Mouse (Mus musculus) forebrain, embryonic 14.5 days (tissue): ENCODE measurements around the gene Hs3st3b1. TPM values are rescaled to one million over a fixed set of nuclear protein-coding genes. Genes with fewer than 3 reads are reported as not detected.

ENCODE experiments used
- ATAC-seq: fragments of 200-750 bp; cut with Nextera tagmentation; 2 replicates; pipeline ENCODE4 v1.8.0; 2017; ENCODE audit warnings: mild to moderate bottlenecking, moderate library complexity
- DNase-seq: peaks from one replicate; pipeline ENCODE4 v3.0.0-alpha.2; 2015; ENCODE audit warnings: low spot score
- H3K27ac ChIP-seq: fragments of 300-500 bp; sonication (generic); 2 replicates; pipeline ENCODE4 v1.5.1; 2014; ENCODE audit warnings: low read depth, mild to moderate bottlenecking, control low read depth, low read length, moderate library complexity
- H3K27me3 ChIP-seq: fragments of 300-500 bp; sonication (generic); replicated peaks from 2 replicates; pipeline ENCODE4 v1.6.1; 2014; ENCODE audit warnings: low read length, control low read depth, mixed read lengths; ENCODE audit not compliant: control insufficient read depth, insufficient read depth
- H3K36me3 ChIP-seq: fragments of 300-500 bp; sonication (generic); 2 replicates; pipeline ENCODE4 v1.6.1; 2014; ENCODE audit warnings: low read length, control low read depth; ENCODE audit not compliant: control insufficient read depth, insufficient read depth
- H3K4me1 ChIP-seq: fragments of 300-500 bp; sonication (generic); 2 replicates; pipeline ENCODE4 v1.6.1; 2014; ENCODE audit warnings: antibody characterized with exemption, low read length, control low read depth; ENCODE audit not compliant: control insufficient read depth, insufficient read depth
- H3K4me2 ChIP-seq: fragments of 300-500 bp; sonication (generic); 2 replicates; pipeline ENCODE4 v1.6.1; 2014; ENCODE audit warnings: mild to moderate bottlenecking, control low read depth, low read length
- H3K4me3 ChIP-seq: fragments of 300-500 bp; sonication (generic); 2 replicates; pipeline ENCODE4 v1.5.1; 2014; ENCODE audit warnings: low read depth, low read length, control low read depth
- H3K9ac ChIP-seq: fragments of 300-500 bp; sonication (generic); 2 replicates; pipeline ENCODE4 v1.6.1; 2014; ENCODE audit warnings: mild to moderate bottlenecking, low read length, control low read depth, moderate library complexity
- H3K9me3 ChIP-seq: fragments of 300-500 bp; sonication (generic); replicated peaks from 2 replicates; pipeline ENCODE4 v1.6.1; 2016; ENCODE audit warnings: low read length, control low read depth, mixed read lengths; ENCODE audit not compliant: control insufficient read depth
- WGBS: fragments of 180-500 bp; shearing (Covaris S2); extraction: QIAGEN DNeasy Blood & Tissue Kit; methylation state at CpG from one replicate; pipeline ENCODE4 v1.1.7; 2014; 5-methylcytosine and 5-hydroxymethylcytosine counted together
- polyA plus RNA-seq: library from polyadenylated mRNA; unstranded; fragments of >200 nt; fragmentation: Nextera tagmentation; extraction: Ambion mirVana; gene quantifications from 2 replicates; pipeline ENCODE4 v1.2.1, GENCODE M21; 2014

The Hs3st3b1 gene
- polyA plus RNA-seq, 1 experiment from 2014 or later = 3.3 TPM

GRCm38 (mm10) chr11:63918321-63919105 lies 3.6 kb downstream of the Hs3st3b1 start:
- H3K9ac ChIP-seq = peak overlapping the region; percentile 50; the same call in 1 of the 2 replicates
- ATAC-seq (no peak), DNase-seq (no peak)
- no peak overlapping the region for H3K27ac ChIP-seq
- no peaks in the 10 kb centered on the region for H3K9me3 ChIP-seq
- peaks cover 84% of the 10 kb centered on the region for H3K27me3 ChIP-seq
- peak overlapping the region; percentile 50 for H3K4me3 ChIP-seq
- peaks cover 13% of the 10 kb centered on the region for H3K4me1 ChIP-seq
- no peaks in the 10 kb centered on the region for H3K36me3 ChIP-seq
- H3K4me2 ChIP-seq = peak overlapping the region; percentile 90
- WGBS = 15% methylated on average over 17 of the region's 17 CpGs

GRCm38 (mm10) chr11:63917561-63917960 lies 4.5 kb downstream of the Hs3st3b1 start:
- H3K36me3 ChIP-seq = no peaks in the 10 kb centered on the region
- H3K27ac ChIP-seq = no peak overlapping the region
- H3K9me3 ChIP-seq = no peaks in the 10 kb centered on the region
- no peak overlapping the region for H3K9ac ChIP-seq
- 22% methylated on average over 6 of the region's 6 CpGs for whole genome bisulfite sequencing
- peaks cover 9% of the 10 kb centered on the region for H3K4me1 ChIP-seq
- H3K4me2 ChIP-seq = no peak overlapping the region
- H3K27me3 ChIP-seq = peaks cover 74% of the 10 kb centered on the region
- no peak for DNase-seq
- ATAC-seq = no peak
- no peak overlapping the region for H3K4me3 ChIP-seq

- H3K4me2 ChIP-seq = peak overlapping the region; percentile 60
- H3K27me3 ChIP-seq = peaks cover 51% of the 10 kb centered on the region
- H3K9ac ChIP-seq = peak overlapping the region; percentile 29; the same call in 1 of the 2 replicates
- ATAC-seq (peak; percentile 93), DNase-seq (peak; percentile 79)
- no peak overlapping the region for H3K27ac ChIP-seq
- no peaks in the 10 kb centered on the region for H3K36me3 ChIP-seq
- H3K9me3 ChIP-seq = no peaks in the 10 kb centered on the region
- 2% methylated on average over 20 of the region's 20 CpGs for WGBS
- H3K4me1 ChIP-seq = peaks cover 3% of the 10 kb centered on the region; the same call in 1 of the 2 replicates
- peak overlapping the region; percentile 26 for H3K4me3 ChIP-seq
Measured at GRCm38 (mm10) chr11:63914388-63914787, 7.7 kb downstream of the Hs3st3b1 start.

DNA sequence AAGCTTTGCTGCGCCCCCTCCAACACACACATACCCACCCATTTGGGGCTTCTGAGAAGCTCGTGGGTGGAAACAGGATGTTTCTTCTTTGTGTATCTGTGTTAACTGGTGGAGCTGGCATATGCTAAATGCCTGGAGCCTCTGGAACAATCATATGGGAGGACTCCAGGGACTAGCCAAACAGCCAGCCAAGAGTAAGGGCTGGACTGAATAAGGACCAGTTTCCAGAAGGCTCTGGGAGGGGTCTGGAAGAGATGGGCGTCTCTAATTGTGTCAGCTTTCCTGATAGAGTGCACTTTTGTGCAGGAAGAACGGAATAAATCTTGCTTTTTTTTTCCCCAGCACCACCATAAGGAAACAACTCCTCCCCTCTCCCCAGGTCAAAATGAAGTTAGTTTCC lies 8.2 kb downstream of the Hs3st3b1 start:
- peaks cover 3% of the 10 kb centered on the region; the same call in 1 of the 2 replicates for H3K4me1 ChIP-seq
- H3K4me3 ChIP-seq = peak overlapping the region; percentile 26
- H3K27ac ChIP-seq = no peak overlapping the region
- peaks cover 47% of the 10 kb centered on the region for H3K27me3 ChIP-seq
- ATAC-seq (peak; percentile 58; the same call in 1 of the 2 replicates), DNase-seq (peak; percentile 20)
- H3K36me3 ChIP-seq = no peaks in the 10 kb centered on the region
- 34% methylated on average over 4 of the region's 4 CpGs for WGBS
- H3K9me3 ChIP-seq = no peaks in the 10 kb centered on the region
- H3K4me2 ChIP-seq = peak overlapping the region; percentile 60
- peak overlapping the region; percentile 29; the same call in 1 of the 2 replicates for H3K9ac ChIP-seq

GRCm38 (mm10) chr11:63911001-63911400 lies 11.1 kb downstream of the Hs3st3b1 start:
- ATAC-seq = no peak
- Histone ChIP-seq H3K4me2 (no peak overlapping the region), H3K4me3 (no peak overlapping the region), H3K27me3 (peaks cover 20% of the 10 kb centered on the region), H3K4me1 (peaks cover 3% of the 10 kb centered on the region; the same call in 1 of the 2 replicates), H3K9me3 (no peaks in the 10 kb centered on the region), H3K27ac (no peak overlapping the region), H3K36me3 (no peaks in the 10 kb centered on the region), H3K9ac (no peak overlapping the region)
- 65% methylated on average over 5 of the region's 5 CpGs for WGBS
- no peak for DNase-seq

- Histone ChIP-seq H3K27me3 (0 out of 2 replicates have a peak, but pooled peaks cover 13% of the 10 kb centered on the region), H3K4me1 (peaks cover 3% of the 10 kb centered on the region; the same call in 1 of the 2 replicates), H3K36me3 (no peaks in the 10 kb centered on the region), H3K4me3 (no peak overlapping the region), H3K27ac (no peak overlapping the region), H3K9ac (no peak overlapping the region), H3K4me2 (no peak overlapping the region), H3K9me3 (no peaks in the 10 kb centered on the region)
- ATAC-seq (no peak), DNase-seq (no peak)
- WGBS = 97% methylated on average over 4 of the region's 4 CpGs
Measured at GRCm38 (mm10) chr11:63909961-63910360, 12.1 kb downstream of the Hs3st3b1 start.

- H3K9ac ChIP-seq = no peak overlapping the region
- DNase-seq = no peak
- WGBS = 91% methylated on average over 4 of the region's 4 CpGs
- ATAC-seq = no peak
- no peaks in the 10 kb centered on the region for H3K9me3 ChIP-seq
- no peak overlapping the region for H3K27ac ChIP-seq
- H3K4me2 ChIP-seq = no peak overlapping the region
- 0 out of 2 replicates have a peak, but pooled peaks cover 8% of the 10 kb centered on the region for H3K27me3 ChIP-seq
- no peaks in the 10 kb centered on the region for H3K36me3 ChIP-seq
- no peaks in the 10 kb centered on the region for H3K4me1 ChIP-seq
- no peak overlapping the region for H3K4me3 ChIP-seq
Measured at GRCm38 (mm10) chr11:63908500-63908899, 13.6 kb downstream of the Hs3st3b1 start.

DNA sequence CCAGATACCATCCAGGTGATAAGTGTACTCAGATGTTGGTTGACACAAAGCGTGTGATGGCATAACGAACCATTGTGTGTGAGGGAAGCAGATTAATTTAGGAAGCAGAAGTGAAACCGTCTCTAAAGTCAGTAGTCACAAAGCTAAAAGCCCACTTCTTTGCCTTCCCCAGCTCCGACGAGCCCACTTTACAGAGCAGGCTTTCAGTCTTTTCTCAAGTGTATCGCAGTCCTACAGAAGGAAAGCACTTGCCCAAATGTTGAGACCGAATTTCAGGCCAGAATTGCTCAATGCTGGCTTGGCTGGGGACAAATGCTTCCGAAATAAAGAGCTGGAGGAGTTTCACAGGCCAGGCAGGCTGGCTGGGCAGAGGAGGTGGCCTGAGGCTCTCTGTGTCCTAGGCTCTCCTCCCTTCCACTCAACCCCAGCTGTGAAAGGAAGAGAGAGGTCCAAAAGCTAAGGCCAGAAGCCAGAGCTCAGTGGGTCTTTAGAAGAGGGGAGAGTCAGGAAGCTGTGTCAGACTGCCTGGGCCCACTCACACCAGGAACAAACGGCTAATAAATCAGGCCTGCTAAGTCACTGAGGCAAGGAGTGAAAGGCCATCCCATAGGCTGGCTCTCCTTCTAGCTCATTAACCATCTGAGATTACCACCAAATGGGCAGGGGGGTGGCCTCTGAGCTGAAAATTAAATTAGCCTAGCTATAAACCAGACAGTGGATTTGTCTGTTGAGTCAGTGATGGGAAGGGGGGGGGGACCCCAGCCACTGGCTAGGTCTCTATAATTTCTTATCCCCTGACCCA lies 15.3 kb downstream of the Hs3st3b1 start:
- H3K9me3 ChIP-seq = no peaks in the 10 kb centered on the region
- no peak for ATAC-seq
- DNase-seq = no peak
- H3K4me2 ChIP-seq = no peak overlapping the region
- WGBS = 67% methylated on average over 9 of the region's 9 CpGs
- H3K36me3 ChIP-seq = no peaks in the 10 kb centered on the region
- no peak overlapping the region for H3K27ac ChIP-seq
- H3K4me1 ChIP-seq = no peaks in the 10 kb centered on the region
- H3K9ac ChIP-seq = no peak overlapping the region
- H3K4me3 ChIP-seq = no peak overlapping the region
- H3K27me3 ChIP-seq = 0 out of 2 replicates have a peak, but pooled peaks cover 3% of the 10 kb centered on the region
